Mouse (Mus musculus) heart, embryonic 12.5 days (tissue): ENCODE measurements around the gene Polg. TPM values are rescaled to one million over a fixed set of nuclear protein-coding genes. Genes with fewer than 3 reads are reported as not detected.
A peak's percentile ranks its signal among the peaks of the same experiment; 100 is the strongest.

Experiments used
- ATAC-seq: fragments of 200-750 bp; cut with Nextera tagmentation; 2 replicates; pipeline ENCODE4 v1.8.0; 2017; ENCODE audit warnings: moderate TSS enrichment, moderate library complexity; ENCODE audit not compliant: insufficient number of reproducible peaks, low FRiP score
- H3K27ac ChIP-seq: fragments of 300-500 bp; sonication (generic); 2 replicates; pipeline ENCODE4 v1.5.1; 2016; ENCODE audit warnings: mild to moderate bottlenecking, moderate library complexity; ENCODE audit not compliant: poor library complexity, severe bottlenecking
- H3K27me3 ChIP-seq: fragments of 300-500 bp; sonication (generic); replicated peaks from 2 replicates; pipeline ENCODE4 v1.6.1; 2016; ENCODE audit warnings: mild to moderate bottlenecking, moderate library complexity
- H3K36me3 ChIP-seq: fragments of 300-500 bp; sonication (generic); 2 replicates; pipeline ENCODE4 v1.6.1; 2016; ENCODE audit warnings: mild to moderate bottlenecking, moderate library complexity
- H3K4me1 ChIP-seq: fragments of 300-500 bp; sonication (generic); replicated peaks from 2 replicates; pipeline ENCODE4 v1.6.1; 2016; ENCODE audit warnings: mild to moderate bottlenecking
- H3K4me2 ChIP-seq: fragments of 300-500 bp; sonication (generic); 2 replicates; pipeline ENCODE4 v1.6.1; 2016; ENCODE audit warnings: mild to moderate bottlenecking, moderate library complexity
- H3K4me3 ChIP-seq: fragments of 300-500 bp; sonication (generic); 2 replicates; pipeline ENCODE4 v1.5.1; 2016; ENCODE audit warnings: mild to moderate bottlenecking
- H3K9ac ChIP-seq: fragments of 300-500 bp; sonication (generic); 2 replicates; pipeline ENCODE4 v1.6.1; 2016; ENCODE audit warnings: mild to moderate bottlenecking, moderate library complexity
- H3K9me3 ChIP-seq: fragments of 300-500 bp; sonication (generic); replicated peaks from 2 replicates; pipeline ENCODE4 v1.6.1; 2016; ENCODE audit warnings: mild to moderate bottlenecking, moderate library complexity
- WGBS: fragments of 180-500 bp; shearing (Covaris S2); methylation state at CpG from one replicate; pipeline ENCODE4 v1.1.7; 2016; 5-methylcytosine and 5-hydroxymethylcytosine counted together
- polyA plus RNA-seq: library from polyadenylated mRNA; unstranded; fragments of >200 nt; fragmentation: Nextera tagmentation; extraction: Ambion mirVana; gene quantifications from 2 replicates; pipeline ENCODE4 v1.2.1, GENCODE M21; 2016

Gene Polg
- polyA plus RNA-seq, 1 experiment from 2014 or later = 37.9 TPM

GRCm38 (mm10) chr7:79508280-79509234, 42.4 kb upstream of the Polg start:
- Histone ChIP-seq H3K4me3 (peak overlapping the region; percentile 32), H3K4me2 (peak overlapping the region; percentile 58), H3K9me3 (0 out of 2 replicates have a peak, but pooled peaks cover 3% of the 10 kb centered on the region), H3K9ac (no peak overlapping the region), H3K27me3 (peaks cover 98% of the 10 kb centered on the region), H3K36me3 (no peaks in the 10 kb centered on the region), H3K27ac (no peak overlapping the region), H3K4me1 (peaks cover 16% of the 10 kb centered on the region)
- WGBS = 2% methylated on average over 79 of the region's 79 CpGs
- ATAC-seq = no peak

- H3K4me2 ChIP-seq = no peak overlapping the region
- 0 out of 2 replicates have a peak, but pooled peaks cover 3% of the 10 kb centered on the region for H3K9me3 ChIP-seq
- no peak overlapping the region for H3K9ac ChIP-seq
- ATAC-seq = no peak
- H3K27me3 ChIP-seq = peaks cover 99% of the 10 kb centered on the region
- no peaks in the 10 kb centered on the region for H3K36me3 ChIP-seq
- no peak overlapping the region for H3K4me3 ChIP-seq
- 0% methylated on average over 1 of the region's 1 CpGs for WGBS
- H3K4me1 ChIP-seq = peaks cover 16% of the 10 kb centered on the region
- H3K27ac ChIP-seq = no peak overlapping the region
Measured at GRCm38 (mm10) chr7:79507756-79508155, 41.6 kb upstream of the Polg start.

- Histone ChIP-seq H3K9ac (no peak overlapping the region), H3K4me3 (no peak overlapping the region), H3K36me3 (no peaks in the 10 kb centered on the region), H3K27ac (no peak overlapping the region), H3K4me1 (peaks cover 16% of the 10 kb centered on the region), H3K4me2 (no peak overlapping the region), H3K27me3 (peaks cover 99% of the 10 kb centered on the region), H3K9me3 (0 out of 2 replicates have a peak, but pooled peaks cover 3% of the 10 kb centered on the region)
- ATAC-seq = no peak
- 1% methylated on average over 11 of the region's 11 CpGs for WGBS
Measured at GRCm38 (mm10) chr7:79507101-79507705, 41.0 kb upstream of the Polg start.

GRCm38 (mm10) chr7:79506531-79507090, 40.4 kb upstream of the Polg start:
- Histone ChIP-seq H3K27ac (no peak overlapping the region), H3K4me1 (peaks cover 16% of the 10 kb centered on the region), H3K9ac (no peak overlapping the region), H3K27me3 (peaks cover 99% of the 10 kb centered on the region), H3K4me2 (no peak overlapping the region), H3K4me3 (no peak overlapping the region), H3K9me3 (0 out of 2 replicates have a peak, but pooled peaks cover 3% of the 10 kb centered on the region), H3K36me3 (no peaks in the 10 kb centered on the region)
- ATAC-seq = no peak
- WGBS = 1% methylated on average over 6 of the region's 6 CpGs

- ATAC-seq = no peak
- H3K9ac ChIP-seq = no peak overlapping the region
- H3K36me3 ChIP-seq = no peaks in the 10 kb centered on the region
- 0 out of 2 replicates have a peak, but pooled peaks cover 3% of the 10 kb centered on the region for H3K9me3 ChIP-seq
- peaks cover 99% of the 10 kb centered on the region for H3K27me3 ChIP-seq
- no peak overlapping the region for H3K4me3 ChIP-seq
- WGBS = 2% methylated on average over 28 of the region's 28 CpGs
- no peak overlapping the region for H3K4me2 ChIP-seq
- H3K4me1 ChIP-seq = peaks cover 16% of the 10 kb centered on the region
- H3K27ac ChIP-seq = no peak overlapping the region
Measured at GRCm38 (mm10) chr7:79505876-79506530, 39.8 kb upstream of the Polg start.

GRCm38 (mm10) chr7:79505376-79505775, 39.2 kb upstream of the Polg start:
- Histone ChIP-seq H3K9me3 (0 out of 2 replicates have a peak, but pooled peaks cover 3% of the 10 kb centered on the region), H3K4me1 (peaks cover 16% of the 10 kb centered on the region), H3K27ac (no peak overlapping the region), H3K4me3 (peak overlapping the region; percentile 39; the same call in 1 of the 2 replicates), H3K36me3 (no peaks in the 10 kb centered on the region), H3K27me3 (peaks cover 99% of the 10 kb centered on the region), H3K4me2 (peak overlapping the region; percentile 65), H3K9ac (no peak overlapping the region)
- no peak for ATAC-seq
- WGBS = 2% methylated on average over 22 of the region's 22 CpGs

- H3K27me3 ChIP-seq = peaks cover 100% of the 10 kb centered on the region
- 0 out of 2 replicates have a peak, but pooled peaks cover 3% of the 10 kb centered on the region for H3K9me3 ChIP-seq
- peaks cover 20% of the 10 kb centered on the region for H3K4me1 ChIP-seq
- no peaks in the 10 kb centered on the region for H3K36me3 ChIP-seq
- no peak overlapping the region for H3K9ac ChIP-seq
- H3K4me2 ChIP-seq = peak overlapping the region; percentile 65
- H3K27ac ChIP-seq = no peak overlapping the region
- peak overlapping the region; percentile 39 for H3K4me3 ChIP-seq
- ATAC-seq = 0 out of 2 replicates have a peak, but pooled peaks have one; percentile 46
- WGBS = 1% methylated on average over 42 of the region's 42 CpGs
Measured at GRCm38 (mm10) chr7:79504723-79505122, 38.6 kb upstream of the Polg start.

- H3K27me3 ChIP-seq = peaks cover 100% of the 10 kb centered on the region
- 0 out of 2 replicates have a peak, but pooled peaks cover 3% of the 10 kb centered on the region for H3K9me3 ChIP-seq
- H3K36me3 ChIP-seq = no peaks in the 10 kb centered on the region
- ATAC-seq = no peak
- H3K4me2 ChIP-seq = no peak overlapping the region
- no peak overlapping the region for H3K9ac ChIP-seq
- WGBS = 6% methylated on average over 5 of the region's 5 CpGs
- H3K4me3 ChIP-seq = no peak overlapping the region
- H3K4me1 ChIP-seq = peaks cover 20% of the 10 kb centered on the region
- no peak overlapping the region for H3K27ac ChIP-seq
Measured at GRCm38 (mm10) chr7:79503656-79504250, 37.6 kb upstream of the Polg start.

- 6% methylated on average over 6 of the region's 6 CpGs for WGBS
- Histone ChIP-seq H3K27me3 (peaks cover 100% of the 10 kb centered on the region), H3K4me3 (no peak overlapping the region), H3K4me1 (peaks cover 14% of the 10 kb centered on the region), H3K4me2 (no peak overlapping the region), H3K9ac (no peak overlapping the region), H3K9me3 (0 out of 2 replicates have a peak, but pooled peaks cover 3% of the 10 kb centered on the region), H3K27ac (no peak overlapping the region), H3K36me3 (no peaks in the 10 kb centered on the region)
- no peak for ATAC-seq
Measured at GRCm38 (mm10) chr7:79503103-79503455, 36.9 kb upstream of the Polg start.
